Mouse (Mus musculus) heart, embryonic 16.5 days (tissue): ENCODE measurements around the gene Tmsb10. TPM values are rescaled to one million over a fixed set of nuclear protein-coding genes. Genes with fewer than 3 reads are reported as not detected.

ENCODE experiments used
- ATAC-seq: fragments of 200-750 bp; cut with Nextera tagmentation; replicated peaks from 2 replicates; pipeline ENCODE4 v1.8.0; 2017; ENCODE audit warnings: moderate number of reproducible peaks; ENCODE audit not compliant: insufficient read depth, low FRiP score; ENCODE audit errors: extremely low read depth
- H3K27ac ChIP-seq: fragments of 300-500 bp; sonication (generic); 2 replicates; pipeline ENCODE4 v1.5.1; 2014; ENCODE audit warnings: mild to moderate bottlenecking, low read length, control low read depth, moderate library complexity
- H3K27me3 ChIP-seq: fragments of 300-500 bp; sonication (generic); 2 replicates; pipeline ENCODE4 v1.6.1; 2014; ENCODE audit warnings: low read length, mixed read lengths; ENCODE audit not compliant: control insufficient read depth, insufficient read depth
- H3K36me3 ChIP-seq: fragments of 300-500 bp; sonication (generic); 2 replicates; pipeline ENCODE4 v1.6.1; 2014; ENCODE audit not compliant: control insufficient read depth, insufficient read depth
- H3K4me1 ChIP-seq: fragments of 300-500 bp; sonication (generic); 2 replicates; pipeline ENCODE4 v1.6.1; 2014; ENCODE audit warnings: low read length, mixed read lengths; ENCODE audit not compliant: control insufficient read depth, insufficient read depth
- H3K4me2 ChIP-seq: fragments of 300-500 bp; sonication (generic); 2 replicates; pipeline ENCODE4 v1.6.1; 2014; ENCODE audit warnings: low read depth, mild to moderate bottlenecking, control low read depth, low read length
- H3K4me3 ChIP-seq: fragments of 300-500 bp; sonication (generic); 2 replicates; pipeline ENCODE4 v1.5.1; 2014; ENCODE audit warnings: mild to moderate bottlenecking, control low read depth, low read length
- H3K9ac ChIP-seq: fragments of 300-500 bp; sonication (generic); 2 replicates; pipeline ENCODE4 v1.6.1; 2014; ENCODE audit warnings: low read length, control low read depth
- H3K9me3 ChIP-seq: fragments of 300-500 bp; sonication (generic); replicated peaks from 2 replicates; pipeline ENCODE4 v1.6.1; 2016; ENCODE audit warnings: low read length; ENCODE audit not compliant: control insufficient read depth
- WGBS: fragments of 180-500 bp; shearing (Covaris S2); extraction: QIAGEN DNeasy Blood & Tissue Kit; methylation state at CpG from one replicate; pipeline ENCODE4 v1.1.7; 2014; 5-methylcytosine and 5-hydroxymethylcytosine counted together
- polyA plus RNA-seq: library from polyadenylated mRNA; unstranded; fragments of >200 nt; fragmentation: Nextera tagmentation; extraction: Ambion mirVana; gene quantifications from 2 replicates; pipeline ENCODE4 v1.2.1, GENCODE M21; 2015

Gene Tmsb10
- polyA plus RNA-seq, 1 experiment from 2014 or later: 998 TPM

DNA sequence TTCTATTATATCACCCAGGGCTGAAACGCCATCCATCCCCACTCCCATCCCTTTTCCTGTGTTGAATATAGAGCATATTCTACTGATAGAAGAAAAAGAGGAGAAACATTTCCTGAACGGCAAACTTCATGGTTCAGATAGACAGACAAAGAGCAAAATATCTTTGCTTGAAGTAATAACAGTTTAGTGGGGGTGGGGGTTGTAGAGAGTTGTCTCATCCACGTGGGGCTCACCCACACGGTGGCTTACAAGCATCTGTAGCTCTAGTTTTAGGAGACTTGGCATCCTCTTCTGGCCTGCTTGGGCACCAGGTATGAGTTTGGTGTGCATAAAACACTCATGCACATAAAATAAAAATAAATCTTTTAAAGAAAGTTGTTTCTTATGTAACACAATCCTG, 627 bp upstream of the Tmsb10 start:
- WGBS: 32% methylated on average over 4 of the region's 4 CpGs
- H3K27me3 ChIP-seq: no peaks in the 10 kb centered on the region
- H3K27ac ChIP-seq: peak overlapping the region; percentile 64
- H3K36me3 ChIP-seq: no peaks in the 10 kb centered on the region
- H3K4me3 ChIP-seq: peak overlapping the region; percentile 78
- peaks cover 24% of the 10 kb centered on the region for H3K4me1 ChIP-seq
- H3K4me2 ChIP-seq: peak overlapping the region; percentile 84
- ATAC-seq: no peak
- H3K9ac ChIP-seq: peak overlapping the region; percentile 93
- H3K9me3 ChIP-seq: no peaks in the 10 kb centered on the region

DNA sequence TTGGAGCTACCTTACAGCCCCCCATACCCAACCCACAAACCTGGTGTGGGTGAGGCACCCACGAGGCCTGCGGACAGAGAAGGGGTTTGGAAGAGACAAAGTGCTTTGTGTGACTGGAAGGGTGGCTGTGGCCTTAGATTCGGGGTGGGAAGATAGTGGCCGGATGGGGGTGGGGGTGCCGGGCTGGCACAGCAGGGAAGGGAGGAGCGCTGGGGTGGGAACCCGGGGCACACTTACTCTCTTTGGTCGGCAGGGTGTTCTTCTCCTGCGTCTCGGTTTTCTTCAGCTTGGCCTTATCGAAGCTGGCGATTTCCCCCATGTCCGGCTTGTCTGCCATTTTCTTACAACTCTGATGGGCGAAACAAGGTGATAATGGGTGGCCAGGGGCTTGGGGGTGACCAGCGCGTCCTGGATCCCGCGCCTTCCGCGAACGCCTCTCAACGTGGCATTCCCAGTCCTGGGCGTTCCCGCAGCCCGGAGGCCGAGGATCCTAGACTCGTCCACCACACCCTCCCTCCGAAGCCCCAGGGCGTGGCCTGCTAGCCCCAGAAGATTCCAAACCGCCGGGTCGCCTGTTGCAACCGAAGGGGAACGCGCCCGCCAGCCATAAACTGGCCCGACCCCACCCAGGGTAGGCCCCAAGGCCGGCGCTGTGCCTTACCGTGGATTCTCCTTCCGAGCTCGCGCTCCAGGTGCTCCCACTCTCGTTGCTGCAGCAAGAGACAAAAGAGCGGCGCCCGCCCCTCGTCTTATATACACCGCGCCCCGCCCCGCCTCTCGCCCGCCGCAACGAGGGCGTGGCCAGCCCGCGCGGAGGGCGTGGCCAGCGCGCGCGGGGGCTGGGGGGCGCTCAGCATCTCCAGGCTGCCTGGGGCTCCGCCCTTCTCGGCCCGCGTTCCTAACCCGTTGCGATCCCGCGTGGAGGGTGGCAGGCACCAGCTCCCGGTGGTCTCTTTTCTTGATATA, 589 bp downstream of the Tmsb10 start:
- H3K36me3 ChIP-seq: no peaks in the 10 kb centered on the region
- H3K4me2 ChIP-seq: peak overlapping the region; percentile 84
- H3K9me3 ChIP-seq: no peaks in the 10 kb centered on the region
- H3K27ac ChIP-seq: peak overlapping the region; percentile 87
- no peaks in the 10 kb centered on the region for H3K27me3 ChIP-seq
- H3K4me3 ChIP-seq: peak overlapping the region; percentile 78
- under 1% methylated on average over 73 of the region's 75 CpGs for WGBS
- peak; percentile 88 for ATAC-seq
- H3K4me1 ChIP-seq: peaks cover 24% of the 10 kb centered on the region
- peak overlapping the region; percentile 93 for H3K9ac ChIP-seq

DNA sequence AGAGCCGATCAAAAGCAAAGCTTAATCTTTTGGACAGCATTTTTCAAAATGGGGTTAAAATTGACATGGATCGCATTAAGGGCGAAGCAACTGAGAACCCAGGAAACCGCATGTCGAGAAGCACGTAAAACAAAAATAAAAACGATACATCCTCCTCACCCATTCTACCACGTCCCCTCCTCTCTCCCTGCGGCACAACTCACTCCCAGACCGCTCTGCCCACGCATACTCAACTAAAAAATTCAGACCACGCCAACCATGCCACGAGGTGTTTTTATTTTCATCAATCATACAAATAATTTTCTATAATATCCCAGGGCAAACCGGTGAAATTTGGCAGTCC, 1.5 kb downstream of the Tmsb10 start:
- Histone ChIP-seq H3K27ac (peak overlapping the region; percentile 32; the same call in 1 of the 2 replicates), H3K27me3 (no peaks in the 10 kb centered on the region), H3K9ac (peak overlapping the region; percentile 93), H3K4me1 (peaks cover 22% of the 10 kb centered on the region), H3K4me3 (peak overlapping the region; percentile 78), H3K36me3 (no peaks in the 10 kb centered on the region), H3K9me3 (no peaks in the 10 kb centered on the region), H3K4me2 (peak overlapping the region; percentile 84)
- no peak for ATAC-seq
- 3% methylated on average over 14 of the region's 14 CpGs for WGBS

DNA sequence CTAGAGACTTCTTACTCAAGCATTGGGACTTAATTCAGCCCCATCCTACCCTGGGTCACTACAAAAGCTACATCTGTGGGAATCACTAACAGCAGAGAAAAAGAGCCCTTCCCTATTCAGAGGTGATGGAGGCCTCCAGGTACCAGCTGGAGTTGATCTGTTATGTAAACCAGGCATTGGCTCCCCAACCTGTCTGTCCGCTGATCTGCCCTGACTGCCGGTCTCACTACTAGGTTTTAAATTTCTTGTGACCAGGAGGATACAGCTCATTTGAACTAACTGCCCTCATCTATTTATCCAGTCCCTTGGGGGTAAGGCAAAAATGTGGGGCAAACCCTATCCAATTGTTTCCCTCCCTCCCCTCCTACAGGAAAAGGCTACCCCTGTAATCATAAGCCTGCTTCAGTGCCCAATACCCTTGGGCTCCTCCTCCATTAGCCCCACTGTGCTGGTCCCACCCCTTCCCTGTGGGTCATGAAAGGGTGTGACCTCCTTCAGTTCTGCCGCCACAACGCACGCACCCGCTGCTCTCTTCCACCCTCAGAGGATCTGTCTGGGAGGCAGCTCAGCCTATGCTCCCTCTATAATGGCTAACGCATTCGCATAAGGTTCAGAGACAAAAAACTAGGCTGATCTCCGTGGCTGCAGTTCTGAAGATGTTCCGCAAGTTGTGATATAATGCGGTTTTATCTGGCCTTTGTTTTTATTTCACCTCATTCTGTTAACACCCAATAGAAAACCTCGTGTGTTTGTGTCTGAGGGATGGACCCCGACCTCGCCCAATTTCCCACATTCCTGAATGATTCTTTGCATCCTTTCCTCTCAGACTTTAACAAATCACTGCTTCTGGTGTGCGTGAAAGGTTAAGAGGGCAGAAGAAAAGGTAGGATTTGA, 2.1 kb downstream of the Tmsb10 start:
- peaks cover 21% of the 10 kb centered on the region for H3K4me1 ChIP-seq
- no peaks in the 10 kb centered on the region for H3K9me3 ChIP-seq
- peak overlapping the region; percentile 78 for H3K4me3 ChIP-seq
- no peaks in the 10 kb centered on the region for H3K27me3 ChIP-seq
- H3K27ac ChIP-seq: peak overlapping the region; percentile 32; the same call in 1 of the 2 replicates
- no peaks in the 10 kb centered on the region for H3K36me3 ChIP-seq
- 12% methylated on average over 15 of the region's 15 CpGs for WGBS
- peak; percentile 31; the same call in 1 of the 2 replicates for ATAC-seq
- peak overlapping the region; percentile 93 for H3K9ac ChIP-seq
- peak overlapping the region; percentile 84 for H3K4me2 ChIP-seq

DNA sequence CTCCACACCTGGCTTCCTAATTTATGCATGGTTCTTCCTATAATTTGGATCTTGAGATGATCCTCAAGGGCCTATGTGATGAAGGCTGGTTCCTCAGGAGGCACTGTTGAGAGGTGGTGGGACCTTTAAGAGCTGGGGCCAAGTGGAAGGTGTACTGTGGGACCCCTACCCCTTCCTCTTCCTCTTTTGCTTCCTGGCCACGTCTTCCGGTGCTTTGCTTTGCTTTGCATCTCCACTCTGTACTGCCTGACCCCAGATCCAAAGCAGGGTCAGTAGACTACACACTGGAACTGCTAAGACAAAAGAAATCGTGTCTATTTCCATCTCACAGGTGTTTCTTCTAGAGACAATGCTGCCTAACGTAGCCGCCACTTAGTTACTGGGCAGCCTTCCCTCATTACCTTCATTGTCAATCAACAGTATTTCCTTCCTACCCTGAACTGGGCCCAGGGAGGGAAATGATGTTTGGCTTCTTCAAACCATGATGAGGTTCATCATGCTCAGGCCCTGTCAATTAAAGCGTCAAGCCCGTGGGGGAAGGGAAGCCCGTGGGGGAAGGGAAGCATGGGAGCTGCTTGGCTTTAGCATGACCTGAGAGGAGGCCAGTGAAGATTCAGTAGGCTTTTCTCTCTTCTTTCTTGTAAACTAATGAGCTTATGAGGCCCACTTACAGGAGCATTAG, 2.9 kb downstream of the Tmsb10 start:
- 46% methylated on average over 8 of the region's 8 CpGs for WGBS
- no peak overlapping the region; the same call in 1 of the 2 replicates for H3K4me3 ChIP-seq

DNA sequence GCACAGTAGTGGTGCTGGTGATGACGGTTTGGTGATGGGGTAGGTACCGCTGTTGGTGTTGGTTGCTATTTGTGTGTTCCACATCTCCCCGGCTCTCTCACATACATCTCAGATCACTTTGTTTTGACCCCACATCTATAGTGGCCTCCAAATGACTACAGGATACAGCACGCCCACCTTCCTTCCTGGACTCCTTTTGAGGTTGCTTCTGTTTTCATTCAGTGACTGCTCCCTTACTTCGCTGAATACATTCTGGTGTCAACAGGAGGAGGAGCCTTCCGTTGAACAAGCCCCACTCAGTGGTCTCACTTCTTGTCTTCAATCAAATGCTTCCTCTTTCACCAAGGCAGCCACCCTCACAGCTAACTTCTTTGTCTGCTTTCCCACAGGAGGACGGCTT, 3.8 kb downstream of the Tmsb10 start:
- no peak for ATAC-seq
- no peak overlapping the region for H3K4me3 ChIP-seq
- 55% methylated on average over 7 of the region's 7 CpGs for WGBS

More for the DNA sequence above, 2.9 kb downstream of the Tmsb10 start:
- Histone ChIP-seq H3K36me3 (no peaks in the 10 kb centered on the region), H3K9me3 (no peaks in the 10 kb centered on the region), H3K9ac (no peak overlapping the region), H3K4me2 (peak overlapping the region; percentile 84), H3K27ac (peak overlapping the region; percentile 48), H3K4me1 (peaks cover 21% of the 10 kb centered on the region), H3K27me3 (no peaks in the 10 kb centered on the region)
- no peak for ATAC-seq

DNA sequence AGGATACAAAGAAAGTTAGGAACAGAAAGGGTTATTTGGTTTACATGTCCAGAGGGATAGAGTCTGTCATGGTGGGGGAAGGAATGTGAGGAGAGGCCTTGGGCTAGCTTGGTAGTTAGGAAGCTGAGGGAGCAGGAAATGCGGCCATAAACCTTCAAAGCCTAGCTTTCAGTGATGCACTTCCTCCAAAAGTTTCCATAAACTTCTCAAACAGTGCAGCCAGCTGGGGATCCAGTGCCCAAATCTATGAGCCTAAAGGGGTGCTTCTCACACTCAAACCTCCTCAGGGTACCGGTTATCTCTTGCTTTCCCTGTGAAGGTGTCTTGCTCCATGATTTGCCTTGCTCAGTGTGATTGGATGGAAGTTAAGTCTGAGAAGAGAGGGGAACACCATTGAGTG, 5.6 kb downstream of the Tmsb10 start:
- Histone ChIP-seq H3K4me1 (peaks cover 21% of the 10 kb centered on the region), H3K27ac (no peak overlapping the region), H3K4me3 (no peak overlapping the region), H3K36me3 (no peaks in the 10 kb centered on the region), H3K9ac (no peak overlapping the region), H3K4me2 (no peak overlapping the region), H3K9me3 (no peaks in the 10 kb centered on the region), H3K27me3 (no peaks in the 10 kb centered on the region)
- ATAC-seq: no peak
- WGBS: 58% methylated on average over 2 of the region's 2 CpGs

More for the DNA sequence above, 3.8 kb downstream of the Tmsb10 start:
- H3K36me3 ChIP-seq: no peaks in the 10 kb centered on the region
- H3K27me3 ChIP-seq: no peaks in the 10 kb centered on the region
- no peaks in the 10 kb centered on the region for H3K9me3 ChIP-seq
- H3K4me1 ChIP-seq: peaks cover 21% of the 10 kb centered on the region
- H3K9ac ChIP-seq: no peak overlapping the region
- peak overlapping the region; percentile 48 for H3K27ac ChIP-seq
- H3K4me2 ChIP-seq: no peak overlapping the region

DNA sequence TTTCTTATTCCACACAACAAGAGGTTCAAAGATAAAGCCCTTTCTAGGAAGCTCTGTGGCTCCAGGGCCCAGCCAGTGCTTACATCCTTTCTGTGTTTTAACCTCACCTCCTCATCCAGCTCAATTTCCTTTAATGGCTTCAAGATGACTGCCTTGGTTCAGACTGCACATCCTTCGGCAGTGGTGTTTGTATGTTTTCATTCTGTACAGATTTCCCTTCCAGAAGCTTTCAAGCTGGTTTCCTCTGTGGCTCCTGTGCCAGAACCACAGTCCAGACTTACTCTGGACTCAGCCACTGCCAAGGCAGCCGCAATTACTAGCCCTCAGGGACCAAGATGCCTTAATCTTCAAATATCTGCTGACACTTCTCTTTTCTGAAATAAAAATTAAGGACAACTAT, 6.3 kb downstream of the Tmsb10 start:
- no peak overlapping the region for H3K9ac ChIP-seq
- H3K36me3 ChIP-seq: no peaks in the 10 kb centered on the region
- H3K4me2 ChIP-seq: no peak overlapping the region
- H3K4me3 ChIP-seq: no peak overlapping the region
- ATAC-seq: no peak
- WGBS: 54% methylated on average over 2 of the region's 2 CpGs
- no peaks in the 10 kb centered on the region for H3K27me3 ChIP-seq
- no peaks in the 10 kb centered on the region for H3K9me3 ChIP-seq
- peak overlapping the region; percentile 5 for H3K27ac ChIP-seq
- H3K4me1 ChIP-seq: peaks cover 21% of the 10 kb centered on the region
